Mouse (Mus musculus) embryonic fibroblast, embryonic 13.5 days (primary cell): Measurements from ENCODE around the gene Sart1.

Experiments
- CTCF ChIP-seq: IDR thresholded peaks from 2 replicates; pipeline ENCODE4 v1.5.1; 2011; ENCODE audit warnings: mild to moderate bottlenecking, control low read depth, low read length, moderate library complexity, borderline replicate concordance; ENCODE audit not compliant: insufficient read depth
- POLR2A ChIP-seq: IDR thresholded peaks from 2 replicates; pipeline ENCODE4 v1.6.1; 2011; ENCODE audit warnings: low read depth, mild to moderate bottlenecking, control low read depth, low read length, moderate library complexity

DNA sequence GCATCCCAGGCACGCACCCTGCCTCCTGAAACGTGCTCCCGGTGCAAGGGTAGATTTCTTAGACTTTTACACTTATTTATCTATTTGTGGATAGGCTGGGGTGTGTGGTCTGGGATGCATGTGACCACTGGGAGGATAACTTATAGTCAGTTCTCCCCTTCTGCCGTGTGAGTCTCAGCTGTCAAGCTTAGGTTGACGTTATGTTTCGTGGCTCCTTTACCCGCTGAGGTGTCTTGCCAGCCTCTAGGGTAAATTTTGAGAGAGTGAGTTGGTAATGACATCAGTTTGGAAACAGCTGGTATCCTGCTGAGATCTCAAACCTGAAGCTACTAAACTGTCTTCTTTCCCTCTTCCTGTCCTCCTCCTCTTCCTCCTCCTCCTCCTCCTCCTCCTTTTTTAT is 17.4 kb upstream of the Sart1 start:
- TF ChIP-seq POLR2A (no peak), CTCF (no peak)
